Mouse (Mus musculus): Measurements from ENCODE around the gene Shisa3. TPM values are rescaled to one million over a fixed set of nuclear protein-coding genes. Genes with fewer than 3 reads are reported as not detected.

Gene Shisa3
- polyA plus RNA-seq, 1 experiment from 2014 or later = 8.0 TPM

DNA sequence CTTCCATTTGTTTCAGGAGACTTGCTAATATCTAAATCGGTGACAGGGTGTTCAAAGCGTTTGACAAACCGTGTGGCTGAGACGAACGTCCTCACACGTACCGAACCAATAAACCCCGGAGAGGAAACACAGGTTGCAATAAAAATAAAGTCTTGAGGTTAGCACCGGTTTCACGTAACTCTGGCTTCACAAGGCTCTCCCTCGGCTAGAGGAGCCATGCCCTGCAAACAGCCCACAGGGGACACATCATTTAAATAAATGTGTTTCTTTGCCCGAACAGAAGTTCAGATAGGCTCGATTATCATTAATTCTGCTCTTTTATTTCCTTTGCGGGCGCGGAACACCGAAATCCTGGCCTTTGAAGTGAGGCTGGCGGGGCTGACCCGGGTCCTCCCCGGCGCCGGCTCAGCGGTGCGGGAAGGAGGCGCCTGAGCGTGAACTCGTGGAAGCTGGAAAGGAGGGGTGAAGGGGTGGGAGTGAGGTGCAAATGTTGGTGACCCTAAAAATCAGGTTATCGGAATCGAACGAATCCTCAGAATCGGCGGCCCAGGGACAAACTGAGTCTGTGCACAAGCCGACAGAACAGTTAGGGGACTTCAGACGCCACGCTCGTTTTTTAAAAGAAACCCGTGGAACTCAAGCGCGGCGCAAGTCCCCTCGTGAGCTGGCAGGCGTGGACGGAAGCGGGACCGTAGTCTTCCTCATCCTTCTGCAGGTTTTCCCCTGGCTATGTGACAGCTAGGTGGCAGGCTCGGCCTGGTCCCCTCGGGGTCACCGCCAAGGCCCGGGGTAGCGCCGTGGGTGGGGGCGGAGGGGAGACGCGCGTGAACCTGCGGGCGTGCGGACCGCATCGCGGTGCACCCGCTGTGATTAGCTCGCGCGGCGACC lies 522 bp upstream of the Shisa3 start:
- Histone ChIP-seq H3K4me3 (peak overlapping the region; percentile 56), H3K9ac (peak overlapping the region; percentile 67), H3K27ac (peak overlapping the region; percentile 52; the same call in 1 of the 2 replicates), H3K27me3 (peaks cover 81% of the 10 kb centered on the region), H3K9me3 (no peaks in the 10 kb centered on the region), H3K4me1 (peaks cover 39% of the 10 kb centered on the region), H3K4me2 (replicated peaks) (peak overlapping the region; percentile 95), H3K36me3 (no peaks in the 10 kb centered on the region; the same call in 1 of the 2 replicates)
- no peak for ATAC-seq (ENCODE audit: low FRiP score, low read depth)
- WGBS = under 1% methylated on average over 66 of the region's 66 CpGs

DNA sequence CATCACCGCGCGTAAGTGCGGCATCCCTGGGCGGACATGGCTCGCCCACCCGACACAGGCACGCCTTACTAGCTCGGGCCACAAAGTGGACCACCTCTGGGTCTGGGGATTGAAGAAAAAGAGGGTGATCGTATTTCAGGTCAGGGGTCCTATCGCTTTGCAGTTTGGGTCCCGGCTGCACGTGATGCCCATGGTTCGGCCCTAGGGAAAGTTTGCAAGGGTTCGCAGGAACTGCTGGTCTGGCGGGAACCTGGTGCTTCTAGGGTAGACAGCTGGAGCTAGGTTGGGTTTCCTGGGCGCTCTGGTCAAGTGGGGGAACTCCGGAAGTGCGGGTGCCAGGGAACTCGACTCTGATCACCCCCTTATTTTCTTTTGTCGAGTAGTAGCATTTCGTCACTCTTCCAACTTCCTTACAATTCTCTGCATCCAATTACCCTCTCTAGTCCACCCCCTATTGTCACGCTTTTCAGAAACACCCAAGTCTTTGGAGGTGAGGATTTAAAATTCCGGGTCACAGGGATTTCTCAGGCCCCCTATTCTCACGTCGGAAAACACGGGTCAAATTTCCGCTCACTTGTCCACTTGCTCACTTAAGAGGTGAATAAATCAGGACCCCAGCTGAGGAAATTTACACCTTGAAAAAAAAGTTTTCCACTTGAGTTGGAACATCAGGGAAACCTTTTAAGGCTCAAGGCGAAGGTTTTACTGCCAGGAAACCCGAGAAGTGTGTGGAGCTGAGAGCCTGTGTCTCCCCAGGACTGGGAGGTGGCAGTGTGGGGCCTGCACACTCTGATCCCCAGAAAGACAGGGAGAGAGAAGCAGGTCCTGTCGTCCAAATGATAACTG lies 1.2 kb downstream of the Shisa3 start:
- Histone ChIP-seq H3K9ac (peak overlapping the region; percentile 67), H3K9me3 (no peaks in the 10 kb centered on the region), H3K4me2 (replicated peaks) (peak overlapping the region; percentile 95), H3K27ac (peak overlapping the region; percentile 17; the same call in 1 of the 2 replicates), H3K27me3 (peaks cover 83% of the 10 kb centered on the region), H3K4me1 (peaks cover 39% of the 10 kb centered on the region), H3K4me3 (peak overlapping the region; percentile 56), H3K36me3 (no peaks in the 10 kb centered on the region; the same call in 1 of the 2 replicates)
- WGBS = 1% methylated on average over 31 of the region's 31 CpGs
- no peak for ATAC-seq (ENCODE audit: low FRiP score, low read depth)

DNA sequence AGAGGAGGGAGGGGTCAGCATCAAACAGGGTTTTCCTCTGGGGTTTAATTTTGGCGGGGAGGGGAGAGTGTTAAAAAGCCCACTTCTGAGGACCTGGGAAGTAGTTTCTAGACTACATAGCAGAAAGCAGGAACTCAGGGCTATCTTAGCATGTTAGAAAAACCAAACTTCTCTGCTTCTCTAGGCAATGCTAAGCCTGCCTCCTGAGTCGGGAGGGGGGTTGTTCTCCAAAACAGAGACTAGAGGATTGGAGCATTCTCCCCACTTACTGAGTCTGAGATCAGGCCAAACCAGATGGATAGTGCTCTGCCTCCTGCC lies 1.8 kb downstream of the Shisa3 start:
- peaks cover 84% of the 10 kb centered on the region for H3K27me3 ChIP-seq
- ATAC-seq (ENCODE audit: low FRiP score, low read depth) = no peak
- H3K9me3 ChIP-seq = no peaks in the 10 kb centered on the region
- H3K4me1 ChIP-seq = peaks cover 39% of the 10 kb centered on the region
- peak overlapping the region; percentile 95 for H3K4me2 ChIP-seq (replicated peaks)
- 0 out of 2 replicates have a peak overlapping the region, but pooled peaks have one; percentile 67 for H3K9ac ChIP-seq
- H3K27ac ChIP-seq = no peak overlapping the region; the same call in 1 of the 2 replicates
- H3K36me3 ChIP-seq = no peaks in the 10 kb centered on the region; the same call in 1 of the 2 replicates
- WGBS = 9% methylated on average over 2 of the region's 2 CpGs
- peak overlapping the region; percentile 56 for H3K4me3 ChIP-seq

DNA sequence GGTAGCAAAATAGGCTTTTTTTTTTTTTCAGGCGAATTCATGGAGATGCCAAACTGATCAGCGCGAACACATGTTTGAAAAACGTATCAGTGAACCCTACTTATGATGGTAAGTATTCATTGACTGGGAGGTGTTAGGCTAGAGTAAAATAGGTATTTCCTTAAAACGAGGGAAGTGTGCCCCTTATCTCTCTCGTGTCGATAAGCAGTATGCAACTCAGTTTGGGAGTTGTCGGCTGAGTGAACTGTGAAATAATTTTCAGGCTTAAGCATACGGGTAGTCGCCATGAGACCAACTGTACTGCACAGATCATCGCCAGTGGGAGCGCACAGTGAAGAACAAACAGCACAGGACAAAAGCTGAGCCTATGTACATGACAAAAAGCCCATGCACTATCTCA lies 13.5 kb downstream of the Shisa3 start:
- H3K4me2 ChIP-seq (replicated peaks) = no peak overlapping the region

DNA sequence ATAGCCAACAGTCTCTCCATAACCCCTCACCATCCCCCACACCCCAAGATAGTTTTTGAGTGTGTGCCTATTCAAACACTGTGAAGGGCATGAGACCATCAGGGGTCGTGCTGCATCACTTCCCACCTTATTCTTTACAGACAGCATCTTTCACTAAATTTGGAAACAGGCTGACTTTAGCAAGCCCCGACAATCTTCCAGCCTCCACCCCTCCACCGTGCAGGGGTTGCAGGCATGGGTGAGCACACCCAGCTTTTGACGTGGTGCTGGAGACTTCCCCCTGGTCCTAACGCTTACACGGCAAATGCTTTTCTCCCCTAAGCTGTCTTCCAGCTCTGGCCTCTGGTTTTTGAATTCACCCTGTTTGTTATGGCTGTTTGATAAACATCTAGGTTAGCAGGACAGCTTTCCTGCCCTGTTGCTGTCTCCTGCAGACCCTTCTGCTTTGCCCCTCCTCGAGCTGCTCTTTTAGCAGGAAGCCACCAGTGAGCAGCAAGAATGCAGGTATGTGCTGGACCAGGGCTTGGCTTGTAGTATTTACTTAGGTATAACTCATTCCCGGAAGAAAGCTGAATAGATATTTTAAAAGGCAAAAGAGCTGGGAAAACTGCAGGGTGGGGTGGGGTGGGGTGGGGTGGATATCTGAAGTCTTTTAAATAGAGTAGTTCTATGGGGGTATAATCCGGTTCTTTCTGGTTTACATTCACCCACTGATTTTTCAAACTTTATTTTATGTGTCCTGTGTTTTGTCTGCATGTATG lies 20.7 kb downstream of the Shisa3 start:
- WGBS = 72% methylated on average over 9 of the region's 9 CpGs
- ATAC-seq (ENCODE audit: low FRiP score, low read depth) = no peak
- H3K27me3 ChIP-seq = 0 out of 2 replicates have a peak, but pooled peaks cover 5% of the 10 kb centered on the region
- no peak overlapping the region for H3K9ac ChIP-seq
- H3K27ac ChIP-seq = no peak overlapping the region
- H3K9me3 ChIP-seq = no peaks in the 10 kb centered on the region
- H3K4me2 ChIP-seq (replicated peaks) = no peak overlapping the region
- H3K36me3 ChIP-seq = no peaks in the 10 kb centered on the region
- H3K4me1 ChIP-seq = 0 out of 2 replicates have a peak, but pooled peaks cover 3% of the 10 kb centered on the region
- H3K4me3 ChIP-seq = no peak overlapping the region

More for the DNA sequence above, 13.5 kb downstream of the Shisa3 start:
- WGBS = 88% methylated on average over 12 of the region's 12 CpGs
- ATAC-seq (ENCODE audit: low FRiP score, low read depth) = no peak
- Histone ChIP-seq H3K36me3 (no peaks in the 10 kb centered on the region), H3K4me3 (no peak overlapping the region), H3K27me3 (peaks cover 18% of the 10 kb centered on the region; the same call in 1 of the 2 replicates), H3K4me1 (no peaks in the 10 kb centered on the region), H3K27ac (no peak overlapping the region), H3K9ac (no peak overlapping the region), H3K9me3 (no peaks in the 10 kb centered on the region)

DNA sequence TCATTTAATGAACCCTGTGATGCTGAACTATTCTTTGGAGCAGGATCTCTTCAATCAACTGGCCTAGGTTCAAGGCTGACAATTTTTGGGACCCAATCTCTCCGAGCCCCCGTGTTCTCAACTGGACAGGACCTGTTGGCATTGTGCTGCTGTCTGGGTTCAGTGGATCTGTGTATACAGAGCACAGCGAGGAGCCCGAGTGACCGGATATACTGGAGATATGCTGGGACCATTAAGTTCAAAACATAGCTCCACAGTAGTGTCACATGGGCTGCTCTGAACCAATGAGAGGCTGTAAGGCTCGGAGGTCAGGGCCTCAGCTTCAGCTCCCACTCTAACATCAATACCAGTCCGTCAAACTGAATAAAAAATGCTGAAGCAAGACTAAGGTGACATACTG lies 21.8 kb downstream of the Shisa3 start:
- 86% methylated on average over 7 of the region's 7 CpGs for WGBS
- Histone ChIP-seq H3K9me3 (no peaks in the 10 kb centered on the region), H3K36me3 (no peaks in the 10 kb centered on the region), H3K27me3 (peaks cover 14% of the 10 kb centered on the region), H3K4me2 (replicated peaks) (no peak overlapping the region), H3K4me3 (no peak overlapping the region), H3K9ac (no peak overlapping the region), H3K27ac (no peak overlapping the region), H3K4me1 (peaks cover 14% of the 10 kb centered on the region; the same call in 1 of the 2 replicates)
- ATAC-seq (ENCODE audit: low FRiP score, low read depth) = no peak

DNA sequence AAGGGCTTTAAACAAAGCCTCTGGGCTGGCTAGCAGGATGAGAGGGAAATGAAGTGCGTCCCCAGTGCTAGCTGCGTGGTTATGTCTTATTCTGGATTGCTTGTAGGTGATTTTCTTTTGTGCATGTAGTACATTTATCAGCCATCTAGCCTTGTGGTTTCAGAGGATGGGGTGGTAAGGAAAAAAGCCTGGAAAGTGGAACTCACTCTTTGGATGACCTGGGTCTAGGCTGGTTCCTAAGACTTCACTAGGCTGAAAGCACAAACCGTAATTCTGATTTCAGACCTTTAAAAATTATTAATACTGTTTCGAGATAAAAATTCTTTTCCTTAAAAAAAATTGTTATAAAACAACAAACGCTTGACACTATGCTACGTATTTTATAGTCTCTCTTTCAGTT lies 22.2 kb downstream of the Shisa3 start:
- H3K9ac ChIP-seq = no peak overlapping the region
- no peak overlapping the region for H3K4me3 ChIP-seq
- H3K4me1 ChIP-seq = peaks cover 14% of the 10 kb centered on the region; the same call in 1 of the 2 replicates
- WGBS = 87% methylated on average over 6 of the region's 6 CpGs
- H3K27ac ChIP-seq = no peak overlapping the region
- peaks cover 17% of the 10 kb centered on the region for H3K27me3 ChIP-seq
- no peak for ATAC-seq (ENCODE audit: low FRiP score, low read depth)
- no peaks in the 10 kb centered on the region for H3K36me3 ChIP-seq
- no peaks in the 10 kb centered on the region for H3K9me3 ChIP-seq
- no peak overlapping the region for H3K4me2 ChIP-seq (replicated peaks)

DNA sequence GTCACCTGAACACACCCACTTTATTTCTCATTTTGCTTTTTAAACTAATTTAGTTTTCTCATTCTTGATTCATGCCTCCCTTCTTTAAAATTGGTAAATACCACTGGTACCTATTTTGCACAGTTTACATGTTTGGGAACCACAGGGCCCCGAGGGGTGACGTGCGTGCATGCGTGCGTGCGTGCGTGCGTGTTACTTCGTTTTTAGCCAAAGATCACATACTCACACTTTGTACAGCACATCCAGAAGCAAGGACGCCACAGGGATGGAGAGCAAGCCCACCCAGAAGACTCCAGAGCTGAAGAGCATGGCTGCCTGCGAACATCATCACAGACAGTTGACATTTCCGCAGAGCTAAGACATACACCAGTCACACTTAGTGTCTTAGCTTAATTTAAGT lies 23.6 kb downstream of the Shisa3 start:
- H3K9me3 ChIP-seq = no peaks in the 10 kb centered on the region
- no peak overlapping the region for H3K4me2 ChIP-seq (replicated peaks)
- no peak for ATAC-seq (ENCODE audit: low FRiP score, low read depth)
- no peak overlapping the region for H3K4me3 ChIP-seq
- H3K27me3 ChIP-seq = peaks cover 22% of the 10 kb centered on the region
- no peak overlapping the region for H3K27ac ChIP-seq
- peaks cover 14% of the 10 kb centered on the region; the same call in 1 of the 2 replicates for H3K4me1 ChIP-seq
- H3K9ac ChIP-seq = no peak overlapping the region
- WGBS = 93% methylated on average over 12 of the region's 12 CpGs
- no peaks in the 10 kb centered on the region for H3K36me3 ChIP-seq

DNA sequence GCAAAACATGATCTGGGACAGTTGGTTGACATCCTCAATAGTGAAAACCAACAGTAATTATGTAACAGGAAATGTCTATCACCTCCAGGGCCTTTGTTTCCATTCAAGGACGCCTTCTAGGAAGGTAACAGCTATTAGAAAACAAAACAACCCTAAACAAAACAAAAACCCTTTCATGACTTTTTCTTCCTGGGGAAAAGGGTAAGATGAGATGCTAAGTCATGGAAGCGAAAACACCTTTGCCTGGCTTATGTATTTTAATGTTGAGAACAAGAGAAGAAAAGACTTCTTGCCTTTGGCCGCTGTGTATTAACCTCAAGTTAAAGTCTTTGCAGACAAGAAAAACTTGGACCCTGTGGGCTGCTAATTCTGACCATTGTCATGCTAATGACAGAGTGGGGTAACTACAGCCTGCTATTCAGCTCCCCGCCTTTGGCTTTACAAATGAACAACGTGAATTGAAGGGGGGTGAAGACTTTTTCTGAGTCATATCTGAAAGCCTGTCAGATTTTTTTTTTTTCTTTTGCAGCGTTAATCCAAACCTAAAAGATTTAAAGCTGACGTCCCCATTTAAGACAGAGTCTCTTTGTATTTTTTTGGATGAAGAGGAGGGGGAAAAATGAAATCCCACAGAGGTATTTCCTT lies 25.6 kb downstream of the Shisa3 start:
- WGBS = 38% methylated on average over 7 of the region's 7 CpGs
- no peak for ATAC-seq (ENCODE audit: low FRiP score, low read depth)
- H3K27me3 ChIP-seq = peaks cover 41% of the 10 kb centered on the region
- no peaks in the 10 kb centered on the region for H3K9me3 ChIP-seq
- H3K4me3 ChIP-seq = no peak overlapping the region
- no peaks in the 10 kb centered on the region for H3K36me3 ChIP-seq
- no peak overlapping the region for H3K9ac ChIP-seq
- no peak overlapping the region for H3K27ac ChIP-seq
- peak overlapping the region; percentile 19; the same call in 1 of the 2 replicates for H3K4me2 ChIP-seq (replicated peaks)
- peaks cover 20% of the 10 kb centered on the region for H3K4me1 ChIP-seq

DNA sequence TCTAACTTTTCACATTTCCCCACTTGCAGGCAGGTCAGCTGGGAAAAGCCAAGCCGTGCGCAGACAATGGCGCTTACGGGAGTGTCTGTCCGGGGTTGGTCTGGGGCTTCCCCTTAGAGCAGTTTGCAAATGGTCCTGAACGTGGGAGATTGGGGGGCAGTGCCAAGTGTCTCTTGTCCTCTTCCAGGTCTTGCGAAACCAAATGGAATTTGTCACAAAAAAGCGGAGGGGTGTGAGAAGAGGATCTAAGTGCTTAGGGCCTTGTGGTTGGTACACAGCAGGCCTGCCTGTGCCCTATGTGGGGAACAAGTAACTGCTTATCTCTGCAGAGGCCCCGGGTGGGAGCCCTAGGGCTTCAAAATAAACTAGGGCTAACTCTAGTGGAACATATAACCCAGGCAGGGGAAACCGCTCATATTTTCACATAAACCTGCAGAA lies 26.2 kb downstream of the Shisa3 start:
- H3K4me3 ChIP-seq = no peak overlapping the region
- H3K9me3 ChIP-seq = no peaks in the 10 kb centered on the region
- peak overlapping the region; percentile 19; the same call in 1 of the 2 replicates for H3K4me2 ChIP-seq (replicated peaks)
- peaks cover 46% of the 10 kb centered on the region for H3K27me3 ChIP-seq
- no peak overlapping the region for H3K9ac ChIP-seq
- no peaks in the 10 kb centered on the region for H3K36me3 ChIP-seq
- H3K4me1 ChIP-seq = peaks cover 25% of the 10 kb centered on the region
- no peak overlapping the region for H3K27ac ChIP-seq
- ATAC-seq (ENCODE audit: low FRiP score, low read depth) = no peak
- WGBS = 33% methylated on average over 10 of the region's 10 CpGs

DNA sequence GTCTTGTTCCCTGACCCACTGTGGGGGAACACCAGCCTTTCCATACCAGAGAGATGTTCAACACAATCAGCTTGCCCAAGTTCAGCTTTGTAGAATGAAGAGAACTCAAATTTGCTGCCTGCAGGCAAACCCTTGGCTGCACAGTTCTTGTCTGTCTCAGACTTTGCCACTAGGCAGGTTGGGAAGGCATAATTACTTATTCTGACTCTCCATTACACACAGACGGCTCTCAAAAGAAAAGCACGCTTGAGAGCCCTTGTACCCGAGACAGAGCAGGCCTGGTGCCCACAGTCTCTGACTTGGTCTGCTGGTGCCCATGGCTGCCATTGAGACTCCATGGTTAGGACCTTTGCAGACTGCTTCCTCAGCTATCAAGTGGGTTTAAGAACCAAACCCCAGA lies 26.7 kb downstream of the Shisa3 start:
- H3K4me1 ChIP-seq = peaks cover 29% of the 10 kb centered on the region
- peaks cover 51% of the 10 kb centered on the region for H3K27me3 ChIP-seq
- no peak overlapping the region for H3K4me2 ChIP-seq (replicated peaks)
- no peaks in the 10 kb centered on the region for H3K36me3 ChIP-seq
- H3K27ac ChIP-seq = no peak overlapping the region
- WGBS = 46% methylated on average over 3 of the region's 3 CpGs
- H3K9me3 ChIP-seq = no peaks in the 10 kb centered on the region
- no peak overlapping the region for H3K9ac ChIP-seq
- no peak overlapping the region for H3K4me3 ChIP-seq
- no peak for ATAC-seq (ENCODE audit: low FRiP score, low read depth)

All from limb, embryonic 13.5 days (tissue).